Mouse (Mus musculus): ENCODE measurements around the gene Rxrg. TPM values are rescaled to one million over a fixed set of nuclear protein-coding genes. Genes with fewer than 3 reads are reported as not detected.

Rxrg gene
- polyA plus RNA-seq (2012; rRNA removed) = 2.1 and 3.0 TPM in 2 replicates

DNA sequence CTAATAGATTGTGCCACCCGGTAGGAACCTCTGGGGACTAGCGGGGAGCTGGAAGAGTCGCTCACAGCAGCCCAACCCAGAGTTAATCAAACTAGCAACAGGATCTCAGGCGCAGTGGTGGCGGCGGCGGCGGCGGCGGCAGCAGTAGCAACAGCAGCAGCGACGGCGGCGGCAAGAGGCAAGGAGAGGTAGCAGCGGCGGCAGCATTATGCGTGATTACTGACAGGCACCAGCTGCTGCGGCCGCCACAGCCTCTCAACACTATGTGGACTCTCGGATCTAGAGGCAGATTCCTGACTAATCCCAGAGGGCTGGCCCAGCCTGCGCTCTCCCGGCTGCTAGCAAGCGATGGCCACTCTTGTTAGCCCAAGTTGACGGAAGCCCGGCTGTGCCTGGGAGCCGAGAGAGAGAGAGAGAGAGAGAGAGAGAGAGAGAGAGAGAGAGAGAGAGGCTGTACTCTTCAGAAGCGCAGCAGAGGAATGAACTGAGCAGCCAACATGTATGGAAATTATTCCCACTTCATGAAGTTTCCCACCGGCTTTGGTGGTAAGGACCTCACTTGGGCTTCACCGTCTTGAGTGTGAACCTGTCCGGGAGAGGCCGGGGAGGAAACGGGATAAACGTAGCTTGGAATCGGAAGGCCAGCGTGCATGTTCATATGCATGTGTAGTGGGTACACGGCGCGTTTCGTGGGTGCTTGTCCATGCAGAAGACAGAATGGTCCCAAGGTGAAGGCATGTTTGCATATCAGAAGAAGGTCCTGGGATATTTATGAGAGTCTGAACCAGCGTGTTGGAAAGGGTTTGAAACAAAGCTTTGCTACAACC is at the start of gene Rxrg:
Gene Rxrg, plus strand, starts transcription at position 130 of the 827 bp plus-strand sequence.
- peak; percentile 36 for DNase-seq (ENCODE audit: low spot score)

DNA sequence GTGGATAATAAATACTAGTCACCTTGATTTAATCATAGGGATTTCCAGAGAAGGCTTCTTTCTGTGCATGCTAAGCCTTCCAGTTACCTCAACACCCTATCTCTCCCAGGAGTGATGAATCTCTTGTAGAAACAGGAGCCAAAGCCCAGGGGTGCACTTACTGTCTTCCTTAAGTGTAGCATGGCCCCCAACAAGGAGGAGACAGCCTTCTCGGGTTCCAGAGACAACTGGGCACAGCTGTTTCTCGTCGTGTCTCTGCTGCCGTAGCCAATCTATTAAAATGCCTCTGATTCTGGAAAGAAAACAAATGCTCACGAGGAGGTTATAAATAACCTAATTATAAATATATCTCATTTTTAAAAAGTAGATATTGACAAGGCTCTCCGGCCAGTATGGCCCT is 48.9 kb upstream of the Rxrg start:
- no peak for DNase-seq (ENCODE audit: low spot score)

DNA sequence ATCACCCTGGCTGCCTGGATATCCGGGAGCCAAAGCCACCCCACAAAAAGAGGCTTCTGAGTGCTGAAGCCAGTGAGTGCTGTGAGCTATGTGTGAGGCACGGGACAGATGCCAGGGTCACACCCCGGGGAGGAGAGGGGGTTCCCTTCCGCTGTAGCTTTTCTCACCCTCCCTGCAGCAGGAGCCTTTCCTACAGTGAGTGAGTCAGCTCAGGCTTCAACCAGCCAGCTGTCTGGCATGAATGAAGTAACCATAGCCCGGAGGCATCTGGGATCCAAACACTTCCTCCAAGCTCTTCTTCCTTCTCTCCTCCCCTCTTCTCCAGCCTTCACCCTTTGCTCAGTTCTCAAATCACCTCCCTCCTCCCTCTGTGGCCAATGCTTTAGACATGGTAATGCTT is 46.6 kb upstream of the Rxrg start:
- no peak for DNase-seq (ENCODE audit: low spot score)

DNA sequence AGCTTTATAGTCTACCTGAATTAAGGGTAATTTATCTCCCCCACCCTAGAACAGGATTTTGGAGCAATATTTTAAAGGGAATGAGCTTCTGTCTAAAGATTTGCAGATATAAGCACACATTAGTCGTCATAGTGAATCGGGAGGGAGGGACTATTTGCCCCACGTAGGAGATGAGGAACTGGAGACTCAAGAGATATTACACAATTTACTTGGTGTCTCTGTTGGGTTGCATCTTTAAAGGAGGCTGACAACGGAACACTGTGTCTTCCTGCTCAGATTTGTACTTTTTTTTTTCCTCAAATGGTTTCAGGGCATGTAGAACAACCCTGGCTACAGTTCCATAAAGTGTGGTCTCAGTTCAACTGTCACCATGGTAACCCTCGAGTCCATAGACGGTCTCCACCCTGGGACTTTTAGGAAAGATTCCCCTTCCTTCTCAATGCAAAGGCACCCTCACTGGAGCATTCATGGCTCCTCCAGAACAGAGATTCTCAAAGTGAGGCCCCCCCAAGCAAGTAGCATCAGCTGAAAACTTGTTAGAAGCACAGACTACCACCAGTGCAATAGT is 44.1 kb upstream of the Rxrg start:
- no peak for DNase-seq (ENCODE audit: low spot score)

DNA sequence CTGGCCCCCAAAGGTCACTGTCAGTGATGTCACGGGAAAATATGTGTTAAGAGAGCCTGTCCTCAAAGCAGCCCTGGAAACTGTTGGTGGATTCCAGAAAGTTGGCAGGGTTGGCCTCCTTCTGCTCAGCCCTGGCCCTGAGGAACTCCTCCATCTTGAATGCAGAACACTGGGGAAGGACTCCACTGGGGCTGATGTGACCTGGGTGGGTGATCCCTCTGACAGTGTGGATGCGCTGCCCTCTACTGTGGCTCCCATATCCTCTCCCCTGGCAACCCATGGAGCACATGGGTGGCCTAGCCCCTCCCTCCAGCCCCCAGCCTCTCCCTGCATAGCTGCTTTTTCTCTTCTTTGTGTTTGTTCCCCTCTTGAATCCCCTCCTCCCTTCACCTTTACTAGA is 31.6 kb upstream of the Rxrg start:
- no peak for DNase-seq (ENCODE audit: low spot score)

DNA sequence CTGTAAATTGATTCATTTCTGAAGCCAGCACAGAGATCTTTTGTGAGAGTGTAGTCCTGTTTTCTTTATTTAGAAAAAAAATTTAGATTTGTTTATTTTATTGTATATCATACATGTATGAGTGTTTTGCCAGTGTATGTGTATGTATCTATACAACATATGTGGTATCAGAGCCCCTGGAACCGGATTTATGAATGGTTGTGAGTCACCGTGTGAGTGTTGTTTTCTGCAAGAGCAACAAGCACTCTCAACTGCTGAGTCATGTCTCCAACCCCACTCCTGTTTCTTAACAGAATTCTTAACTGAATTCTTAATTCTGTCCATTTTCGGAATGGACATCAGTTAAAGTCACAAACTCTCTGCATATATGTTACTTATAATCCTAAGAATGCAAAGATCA is 19.1 kb upstream of the Rxrg start:
- no peak for DNase-seq (ENCODE audit: low spot score)

DNA sequence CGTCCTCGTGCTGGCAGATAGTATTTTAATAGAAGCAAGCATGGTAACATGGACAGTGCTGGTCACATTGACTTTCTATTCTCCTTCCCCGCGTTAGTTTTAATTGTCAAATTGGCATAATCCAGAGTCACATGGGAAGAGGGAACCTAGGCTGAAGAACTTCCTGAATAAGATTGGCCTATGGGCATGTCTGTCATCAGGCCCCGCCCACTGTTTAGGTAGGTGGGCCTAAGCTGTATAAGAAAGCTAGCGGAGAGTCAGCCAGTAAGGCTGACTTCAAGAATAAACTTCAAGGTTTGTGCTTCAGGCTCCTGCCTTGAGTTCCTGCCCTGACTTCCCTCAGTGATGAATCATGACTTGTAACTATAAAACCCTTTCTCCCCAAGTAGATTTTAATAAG is 15.0 kb upstream of the Rxrg start:
- DNase-seq (ENCODE audit: low spot score) = no peak

DNA sequence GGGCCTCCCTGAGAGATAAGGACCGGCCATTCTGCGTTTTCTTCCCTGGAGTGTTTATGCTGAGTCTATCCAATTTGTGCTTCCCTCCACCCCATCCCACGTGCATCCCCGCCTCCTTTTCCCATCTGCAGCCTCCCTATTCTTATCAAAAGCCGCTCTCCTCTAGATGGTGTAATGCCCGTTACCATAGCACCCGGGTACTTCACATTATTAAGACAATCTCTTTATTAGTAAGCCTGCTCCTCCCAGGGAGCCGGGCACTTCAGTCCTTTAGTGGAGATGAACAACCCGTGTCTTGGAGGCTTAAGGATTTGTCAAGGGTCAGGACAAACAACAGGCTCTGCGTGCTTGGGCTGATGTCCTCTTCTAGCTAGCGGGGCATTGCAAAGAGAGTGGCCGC is 14.3 kb upstream of the Rxrg start:
- no peak for DNase-seq (ENCODE audit: low spot score)

DNA sequence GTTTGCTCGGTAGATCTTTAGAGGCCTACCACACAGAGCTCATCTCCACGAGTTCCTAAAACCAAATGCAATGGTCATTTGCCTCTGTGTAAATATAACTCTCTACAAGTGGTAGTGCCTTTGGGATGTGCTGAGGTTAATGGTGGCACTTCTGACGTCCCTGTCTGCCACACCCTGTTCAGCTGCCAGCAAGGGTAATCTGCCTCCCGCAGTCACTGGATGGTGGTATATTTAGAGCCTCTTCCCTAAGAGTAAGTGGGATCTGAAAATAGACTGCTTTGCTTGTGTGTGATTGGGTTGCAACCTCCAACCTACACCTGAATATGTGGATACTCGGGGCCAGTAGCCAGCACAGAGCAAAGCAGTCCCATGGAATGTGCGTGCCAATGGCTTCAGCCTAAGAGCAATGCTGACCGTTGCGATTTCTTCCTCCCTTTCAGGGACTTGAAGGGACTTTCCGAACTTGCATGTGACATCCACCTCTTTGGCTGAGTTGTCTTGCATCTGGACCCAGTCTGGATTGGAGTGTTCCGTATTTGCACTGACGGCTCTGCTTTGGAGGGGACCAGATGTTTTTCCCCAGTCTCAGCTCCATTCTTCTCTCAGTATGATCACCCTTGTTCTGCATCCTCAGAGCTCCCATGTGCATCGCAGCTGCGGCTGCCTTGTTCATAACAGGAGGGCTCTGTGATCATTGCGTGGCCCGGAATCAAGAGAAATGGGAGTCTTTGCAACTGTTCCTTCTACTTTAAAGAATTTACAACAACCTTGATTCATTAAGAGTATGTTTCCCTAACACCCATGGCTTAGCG is 9.2 kb upstream of the Rxrg start:
- no peak for DNase-seq (ENCODE audit: low spot score)

DNA sequence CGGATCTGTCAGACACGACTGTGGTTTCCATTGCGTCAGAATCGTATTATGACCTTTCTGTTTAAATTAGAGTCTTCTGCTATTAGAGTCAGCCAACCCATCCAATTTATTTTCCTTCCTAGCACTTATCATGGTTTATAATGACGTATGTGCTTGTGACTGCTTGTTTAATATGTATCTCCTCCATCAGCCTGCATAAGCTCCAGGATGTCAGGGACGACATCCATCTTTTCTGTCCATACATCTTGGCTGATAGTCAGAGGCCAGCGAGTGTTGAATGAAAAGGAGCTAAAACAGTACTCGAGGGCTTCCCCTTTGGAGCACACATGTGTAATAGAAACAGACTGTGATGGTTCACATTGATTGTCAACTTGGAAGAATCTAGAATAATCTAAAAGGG is 6.0 kb upstream of the Rxrg start:
- DNase-seq (ENCODE audit: low spot score) = no peak

DNA sequence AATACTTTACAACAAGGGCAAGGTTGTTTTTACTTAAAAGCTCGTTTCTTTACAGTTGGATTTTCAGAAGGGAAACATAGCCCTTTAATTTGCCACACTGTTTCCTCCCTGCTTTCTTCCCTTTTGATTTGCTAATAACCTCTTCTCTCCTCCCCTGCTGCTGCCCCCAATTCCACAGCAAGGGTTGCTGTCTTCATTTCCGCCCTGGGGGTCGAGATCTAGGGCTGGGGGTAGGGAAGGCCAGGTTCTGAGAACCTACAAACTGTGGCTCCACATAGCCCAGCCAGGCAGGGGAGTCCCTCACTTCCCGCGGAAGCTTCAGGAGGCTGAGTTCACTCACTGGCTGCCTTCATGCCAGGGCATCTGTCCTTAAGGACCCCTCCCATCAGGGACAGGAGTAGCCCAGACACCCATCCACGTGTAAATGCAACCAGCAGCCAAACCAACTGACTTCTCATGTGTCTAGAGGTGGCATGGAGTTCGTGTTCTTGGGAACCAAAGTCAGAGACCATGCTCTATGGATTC is 1.1 kb downstream of the Rxrg start:
- no peak for DNase-seq (ENCODE audit: low spot score)

DNA sequence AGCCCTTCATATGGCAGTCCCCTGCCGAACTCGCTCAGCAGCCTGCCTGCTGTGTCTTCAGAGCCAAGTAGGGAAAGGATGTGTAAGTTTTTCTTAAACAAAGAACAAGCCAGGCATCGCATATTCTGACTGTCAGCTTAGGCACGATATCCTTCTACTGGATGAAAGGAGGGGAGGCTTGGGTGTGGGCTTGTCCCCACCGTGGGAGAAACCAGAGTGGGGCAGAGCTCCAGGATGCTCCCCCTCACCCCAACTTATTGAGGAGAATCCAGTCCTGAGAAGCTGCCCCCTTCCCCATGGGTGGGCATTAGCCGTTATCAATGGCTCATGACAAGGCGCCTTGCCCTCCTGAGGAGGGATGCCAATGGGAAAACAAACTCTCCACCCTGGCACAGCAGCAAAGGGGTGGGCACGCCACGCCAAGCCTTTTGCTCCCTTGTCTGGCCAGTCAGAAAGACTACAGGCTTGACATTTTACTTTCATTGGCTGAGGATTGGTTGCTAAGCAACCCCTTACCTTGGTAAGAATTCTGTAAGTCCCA is 10.1 kb downstream of the Rxrg start:
- no peak for DNase-seq (ENCODE audit: low spot score)

DNA sequence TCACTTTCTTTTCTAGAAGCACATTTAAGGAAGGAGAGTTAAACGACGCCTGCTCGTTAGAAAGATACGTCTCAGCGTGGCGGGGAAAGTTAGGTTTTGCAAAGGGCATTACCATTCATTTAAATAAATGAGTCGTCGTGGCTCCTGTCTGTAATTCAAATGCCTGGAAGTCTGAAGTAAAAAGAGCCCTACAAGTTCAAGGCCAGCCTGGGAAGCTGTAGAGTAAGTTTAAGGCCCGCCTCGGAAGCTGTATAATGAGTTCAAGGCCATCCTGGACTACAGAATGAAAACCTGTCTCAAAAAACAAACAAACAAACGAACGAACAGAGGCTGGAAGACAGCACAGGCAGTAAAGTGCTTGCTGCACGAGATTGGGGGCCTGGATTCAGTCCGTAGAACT is 18.9 kb downstream of the Rxrg start:
- DNase-seq (ENCODE audit: low spot score) = no peak

DNA sequence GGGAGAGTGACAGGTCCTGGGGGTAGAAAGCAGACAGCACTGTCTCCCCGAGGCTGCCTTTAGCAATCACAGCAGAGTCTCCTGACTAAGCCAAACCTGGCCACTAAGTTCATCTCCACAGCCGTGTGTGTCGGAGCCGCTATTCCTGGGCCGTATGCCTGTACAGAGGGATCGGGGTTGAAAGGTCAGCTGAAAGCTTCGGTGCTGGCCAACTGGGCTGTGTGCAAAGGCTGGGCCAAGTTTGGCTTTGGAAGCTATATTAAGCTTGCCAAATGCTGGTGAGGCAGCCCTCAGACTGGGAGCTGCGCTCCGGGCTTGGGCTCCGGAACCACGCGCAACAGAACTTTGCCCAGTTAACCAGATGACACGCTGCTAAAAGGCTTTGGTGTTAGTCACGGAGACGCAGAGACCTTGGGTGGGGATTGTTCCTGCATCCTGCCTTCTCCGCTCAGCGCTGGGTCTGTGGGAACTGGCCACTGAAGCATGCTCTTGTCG is 19.9 kb downstream of the Rxrg start:
- no peak for DNase-seq (ENCODE audit: low spot score)

DNA sequence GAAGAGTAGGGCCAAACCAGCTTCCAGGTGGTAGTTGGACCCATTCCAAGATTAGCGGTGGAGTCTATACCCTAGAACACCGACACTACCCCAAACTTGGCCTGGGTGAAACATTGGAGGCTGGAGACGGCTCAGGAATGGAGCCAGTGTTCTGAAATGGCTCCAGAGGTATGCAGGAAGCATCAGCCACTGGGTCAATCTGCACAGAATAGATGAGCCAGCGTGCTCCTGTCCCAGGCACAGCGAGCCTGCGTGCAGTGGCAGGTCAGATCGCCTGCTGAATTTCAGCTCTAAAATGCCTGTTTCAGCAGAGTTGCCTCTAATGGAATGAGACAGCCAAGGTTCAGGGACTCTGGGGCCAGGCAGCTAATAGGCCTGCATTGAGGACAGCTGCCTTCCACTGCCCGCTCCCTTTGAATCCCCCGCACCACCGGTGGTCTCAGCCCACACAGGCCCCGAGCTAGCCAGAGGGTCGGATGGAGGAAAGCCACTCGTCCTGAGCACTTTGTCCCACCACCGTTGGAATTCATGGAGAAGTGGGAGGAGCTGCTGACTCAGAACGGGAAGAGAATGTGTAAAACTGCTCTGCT is 22.1 kb downstream of the Rxrg start:
- DNase-seq (ENCODE audit: low spot score) = no peak

DNA sequence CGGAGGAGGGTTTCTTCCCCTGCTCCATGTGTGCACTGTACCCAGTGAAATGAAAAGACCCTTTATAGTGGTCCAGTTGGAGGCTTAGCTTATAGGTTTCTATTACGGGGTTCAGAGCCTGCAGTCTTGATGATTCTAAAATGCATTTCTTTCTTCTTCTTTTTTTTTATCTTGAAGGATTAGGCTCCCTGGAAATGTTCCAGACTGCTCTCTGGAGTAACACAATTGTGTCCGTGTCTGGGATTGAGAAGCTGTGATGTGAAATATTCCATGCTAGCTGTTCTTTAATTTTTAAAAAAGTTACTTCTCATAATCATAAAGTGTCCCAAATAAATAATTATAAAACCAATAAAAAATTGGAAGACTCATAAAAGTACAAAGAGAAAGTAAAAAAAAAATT is 26.9 kb downstream of the Rxrg start:
- DNase-seq (ENCODE audit: low spot score) = no peak

DNA sequence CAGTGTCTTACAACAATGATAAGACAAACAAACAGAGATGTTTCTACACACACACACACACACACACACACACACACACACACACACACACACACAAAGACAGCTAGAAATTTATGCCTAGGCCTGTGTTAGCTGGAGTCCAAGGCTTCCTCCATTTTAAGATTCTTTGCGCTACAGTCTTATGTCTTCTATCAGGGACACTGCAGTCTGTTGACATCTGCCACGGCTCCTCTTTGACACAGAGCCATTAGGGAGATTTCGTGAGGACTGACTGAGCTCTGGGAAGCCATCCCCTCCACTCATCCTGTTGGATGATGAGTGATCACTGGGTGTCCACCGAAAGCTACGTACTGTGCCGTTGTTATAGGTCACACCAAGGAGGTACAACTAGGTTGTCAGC is 33.6 kb downstream of the Rxrg start:
- DNase-seq (ENCODE audit: low spot score) = no peak

DNA sequence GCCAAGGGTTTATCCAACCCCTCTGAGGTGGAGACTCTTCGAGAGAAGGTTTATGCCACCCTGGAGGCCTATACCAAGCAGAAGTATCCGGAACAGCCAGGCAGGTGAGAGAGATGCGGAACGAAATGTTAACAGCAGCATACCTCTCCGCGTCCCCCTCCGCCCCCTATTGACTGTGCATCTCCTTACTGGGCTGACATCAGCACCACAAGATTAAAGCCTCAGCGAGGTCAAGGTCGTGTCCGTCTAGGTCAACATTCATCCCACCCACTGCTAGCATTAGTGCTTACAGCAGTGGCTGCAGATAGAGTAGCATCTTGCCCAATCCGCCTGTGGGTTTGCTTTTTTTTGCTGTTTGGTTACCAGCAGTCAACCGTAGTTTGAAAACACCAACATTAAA is 37.5 kb downstream of the Rxrg start:
- no peak for DNase-seq (ENCODE audit: low spot score)

DNA sequence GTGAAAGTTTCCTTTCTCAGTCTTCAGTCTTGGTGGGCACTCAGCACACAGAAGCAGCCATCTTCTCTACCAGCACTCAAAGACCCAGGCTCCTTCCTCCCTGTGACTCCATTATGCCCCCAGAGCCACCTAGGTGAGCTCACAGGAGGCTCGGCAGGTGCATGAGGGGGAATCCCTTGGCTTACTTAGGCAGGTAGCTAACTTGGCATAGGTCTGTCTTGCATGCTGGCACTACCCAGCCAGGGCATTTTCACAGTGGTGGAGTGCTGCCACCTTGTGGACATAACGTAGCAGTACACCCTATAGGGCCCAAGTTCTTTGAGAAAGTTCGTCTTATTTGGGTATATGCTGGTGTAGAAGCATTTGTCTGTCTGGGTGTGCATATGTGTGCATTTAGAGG is 38.8 kb downstream of the Rxrg start:
- peak; percentile 33 for DNase-seq (ENCODE audit: low spot score)

DNA sequence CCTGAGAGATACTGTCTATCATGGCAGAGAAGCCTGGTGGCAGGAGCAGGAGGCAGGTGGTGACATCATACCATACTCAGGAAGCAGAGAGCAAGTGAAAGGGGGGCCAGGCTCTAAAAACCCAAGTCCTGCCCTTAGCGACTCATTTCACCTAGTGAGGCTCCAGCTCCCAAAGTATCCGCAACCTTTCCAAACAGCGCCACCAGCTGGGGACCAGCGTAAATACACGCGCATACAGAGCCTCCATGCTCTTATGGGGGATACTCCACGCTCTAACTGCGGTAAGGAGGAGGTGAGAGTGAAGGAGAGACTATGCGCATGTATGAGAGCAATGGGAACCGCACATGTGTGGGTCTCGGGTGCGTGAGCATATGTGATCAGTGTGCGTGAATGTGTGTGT is 39.9 kb downstream of the Rxrg start:
- DNase-seq (ENCODE audit: low spot score) = no peak

DNA sequence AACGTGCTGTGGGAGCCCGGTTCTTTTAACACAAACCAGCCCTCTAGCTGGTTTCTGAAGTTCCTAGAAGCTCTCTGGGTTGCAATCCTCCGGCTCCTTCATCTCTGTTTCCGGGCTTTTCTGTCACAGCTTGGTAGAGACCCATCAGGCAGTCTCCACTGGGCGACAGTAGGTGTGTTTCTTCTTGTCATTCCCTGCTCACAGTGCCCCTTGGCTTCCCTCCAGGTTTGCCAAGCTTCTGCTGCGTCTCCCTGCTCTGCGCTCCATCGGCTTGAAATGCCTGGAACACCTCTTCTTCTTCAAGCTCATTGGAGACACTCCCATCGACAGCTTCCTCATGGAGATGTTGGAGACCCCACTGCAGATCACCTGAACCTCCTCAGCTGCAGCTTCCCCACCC is 40.7 kb downstream of the Rxrg start:
- no peak for DNase-seq (ENCODE audit: low spot score)
